Mouse (Mus musculus) hindbrain, embryonic 14.5 days (tissue): Measurements from ENCODE around the gene Chic2. TPM values are rescaled to one million over a fixed set of nuclear protein-coding genes. Genes with fewer than 3 reads are reported as not detected.

Experiments used
- ATAC-seq: fragments of 200-750 bp; cut with Nextera tagmentation; 2 replicates; pipeline ENCODE4 v1.8.0; 2017; ENCODE audit warnings: moderate number of reproducible peaks, mild to moderate bottlenecking, moderate TSS enrichment, moderate library complexity; ENCODE audit not compliant: low FRiP score
- DNase-seq: peaks from one replicate; pipeline ENCODE4 v3.0.0-alpha.2; 2015; ENCODE audit warnings: low spot score
- H3K27ac ChIP-seq: fragments of 300-500 bp; sonication (generic); 2 replicates; pipeline ENCODE4 v1.5.1; 2014; ENCODE audit warnings: mild to moderate bottlenecking, moderate library complexity
- H3K27me3 ChIP-seq: fragments of 300-500 bp; sonication (generic); 2 replicates; pipeline ENCODE4 v1.6.1; 2014; ENCODE audit warnings: mild to moderate bottlenecking, low read length, mixed read lengths; ENCODE audit not compliant: control insufficient read depth, insufficient read depth
- H3K36me3 ChIP-seq: fragments of 300-500 bp; sonication (generic); replicated peaks from 2 replicates; pipeline ENCODE4 v1.6.1; 2014; ENCODE audit not compliant: control insufficient read depth, insufficient read depth
- H3K4me1 ChIP-seq: fragments of 300-500 bp; sonication (generic); replicated peaks from 2 replicates; pipeline ENCODE4 v1.6.1; 2014; ENCODE audit warnings: antibody characterized with exemption, low read length, mixed read lengths; ENCODE audit not compliant: control insufficient read depth, insufficient read depth
- H3K4me2 ChIP-seq: fragments of 300-500 bp; sonication (generic); replicated peaks from 2 replicates; pipeline ENCODE4 v1.6.1; 2014; ENCODE audit warnings: mild to moderate bottlenecking, moderate library complexity
- H3K4me3 ChIP-seq: fragments of 300-500 bp; sonication (generic); replicated peaks from 2 replicates; pipeline ENCODE4 v1.5.1; 2014; ENCODE audit warnings: mild to moderate bottlenecking, low read length
- H3K9ac ChIP-seq: fragments of 300-500 bp; sonication (generic); 2 replicates; pipeline ENCODE4 v1.6.1; 2014
- H3K9me3 ChIP-seq: fragments of 300-500 bp; sonication (generic); 2 replicates; pipeline ENCODE4 v1.6.1; 2016; ENCODE audit warnings: low read length; ENCODE audit not compliant: control insufficient read depth
- WGBS: fragments of 180-500 bp; shearing (Covaris S2); extraction: QIAGEN DNeasy Blood & Tissue Kit; methylation state at CpG from one replicate; pipeline ENCODE4 v1.1.7; 2014; 5-methylcytosine and 5-hydroxymethylcytosine counted together
- polyA plus RNA-seq: library from polyadenylated mRNA; unstranded; fragments of >200 nt; fragmentation: Nextera tagmentation; extraction: Ambion mirVana; gene quantifications from 2 replicates; pipeline ENCODE4 v1.2.1, GENCODE M21; 2014

Gene Chic2
- polyA plus RNA-seq, 1 experiment from 2014 or later = 47.4 TPM

- Histone ChIP-seq H3K4me1 (no peaks in the 10 kb centered on the region), H3K27me3 (peaks cover 7% of the 10 kb centered on the region), H3K36me3 (no peaks in the 10 kb centered on the region), H3K9ac (no peak overlapping the region), H3K4me2 (no peak overlapping the region), H3K27ac (no peak overlapping the region), H3K9me3 (no peaks in the 10 kb centered on the region), H3K4me3 (no peak overlapping the region)
- WGBS = 90% methylated on average over 1 of the region's 1 CpGs
- ATAC-seq (no peak), DNase-seq (no peak)
Observed at GRCm38 (mm10) chr5:74955565-74955964, 89.0 kb downstream of the Chic2 start.

GRCm38 (mm10) chr5:74952938-74953337 lies 91.6 kb downstream of the Chic2 start:
- ATAC-seq (no peak), DNase-seq (no peak)
- H3K9me3 ChIP-seq = no peaks in the 10 kb centered on the region
- no peak overlapping the region for H3K4me3 ChIP-seq
- H3K4me2 ChIP-seq = no peak overlapping the region
- peaks cover 20% of the 10 kb centered on the region for H3K27me3 ChIP-seq
- no peaks in the 10 kb centered on the region for H3K4me1 ChIP-seq
- no peak overlapping the region for H3K27ac ChIP-seq
- 19% methylated on average over 2 of the region's 2 CpGs for WGBS
- no peaks in the 10 kb centered on the region for H3K36me3 ChIP-seq
- H3K9ac ChIP-seq = no peak overlapping the region

- H3K4me1 ChIP-seq = no peaks in the 10 kb centered on the region
- H3K9ac ChIP-seq = no peak overlapping the region
- no peak overlapping the region for H3K4me3 ChIP-seq
- H3K9me3 ChIP-seq = no peaks in the 10 kb centered on the region
- H3K27ac ChIP-seq = no peak overlapping the region
- ATAC-seq (no peak), DNase-seq (no peak)
- 82% methylated on average over 5 of the region's 5 CpGs for WGBS
- H3K4me2 ChIP-seq = no peak overlapping the region
- peaks cover 26% of the 10 kb centered on the region for H3K27me3 ChIP-seq
- H3K36me3 ChIP-seq = no peaks in the 10 kb centered on the region
Observed at GRCm38 (mm10) chr5:74951375-74951774, 93.2 kb downstream of the Chic2 start.

GRCm38 (mm10) chr5:74949298-74949697 lies 95.3 kb downstream of the Chic2 start:
- H3K27me3 ChIP-seq = peaks cover 36% of the 10 kb centered on the region
- no peak overlapping the region for H3K4me2 ChIP-seq
- ATAC-seq (no peak), DNase-seq (no peak)
- H3K27ac ChIP-seq = no peak overlapping the region
- H3K4me3 ChIP-seq = no peak overlapping the region
- H3K9ac ChIP-seq = no peak overlapping the region
- H3K9me3 ChIP-seq = no peaks in the 10 kb centered on the region
- 78% methylated on average over 7 of the region's 7 CpGs for WGBS
- H3K36me3 ChIP-seq = no peaks in the 10 kb centered on the region
- H3K4me1 ChIP-seq = no peaks in the 10 kb centered on the region

GRCm38 (mm10) chr5:74948482-74948881 lies 96.1 kb downstream of the Chic2 start:
- Histone ChIP-seq H3K27me3 (peaks cover 36% of the 10 kb centered on the region), H3K27ac (no peak overlapping the region), H3K4me3 (no peak overlapping the region), H3K9ac (no peak overlapping the region), H3K4me2 (no peak overlapping the region), H3K9me3 (no peaks in the 10 kb centered on the region), H3K36me3 (no peaks in the 10 kb centered on the region), H3K4me1 (no peaks in the 10 kb centered on the region)
- ATAC-seq (no peak), DNase-seq (no peak)
- WGBS = 80% methylated on average over 8 of the region's 8 CpGs

Other genes with a start within 250 kb of the Chic2 start
- gene Gsx2, start 30.8 kb upstream of the Chic2 start, polyA plus RNA-seq = 0.37 TPM in 1 of 2 replicates, not detected in the other
- 24.1 and 26.1 TPM in 2 replicates for gene Pdgfra, start 107.5 kb upstream of the Chic2 start, polyA plus RNA-seq